Mouse (Mus musculus) midbrain, embryonic 16.5 days (tissue): ENCODE results near the gene C1rl. TPM values are rescaled to one million over a fixed set of nuclear protein-coding genes. Genes with fewer than 3 reads are reported as not detected.
"Not testable (repeated sequence)": the region's sequence is repeated elsewhere in the genome, so short reads cannot be mapped to it uniquely, and the experiment has no call there.

ENCODE experiments used
- ATAC-seq: fragments of 200-750 bp; cut with Nextera tagmentation; 2 replicates; pipeline ENCODE4 v1.8.0; 2017; ENCODE audit warnings: moderate TSS enrichment
- H3K27ac ChIP-seq: fragments of 300-500 bp; sonication (generic); 2 replicates; pipeline ENCODE4 v1.5.1; 2014; ENCODE audit warnings: mild to moderate bottlenecking, low read length, mixed read lengths
- H3K27me3 ChIP-seq: fragments of 300-500 bp; sonication (generic); 2 replicates; pipeline ENCODE4 v1.6.1; 2014; ENCODE audit warnings: low read depth, low read length, mixed read lengths; ENCODE audit not compliant: control insufficient read depth, insufficient read depth
- H3K36me3 ChIP-seq: fragments of 300-500 bp; sonication (generic); 2 replicates; pipeline ENCODE4 v1.6.1; 2014; ENCODE audit warnings: mild to moderate bottlenecking, low read length, moderate library complexity, mixed read lengths; ENCODE audit not compliant: control insufficient read depth, insufficient read depth
- H3K4me1 ChIP-seq: fragments of 300-500 bp; sonication (generic); 2 replicates; pipeline ENCODE4 v1.6.1; 2014; ENCODE audit warnings: mild to moderate bottlenecking, low read length, mixed read lengths; ENCODE audit not compliant: control insufficient read depth, insufficient read depth
- H3K4me2 ChIP-seq: fragments of 300-500 bp; sonication (generic); 2 replicates; pipeline ENCODE4 v1.6.1; 2014; ENCODE audit warnings: mild to moderate bottlenecking, low read length, mixed read lengths
- H3K4me3 ChIP-seq: fragments of 300-500 bp; sonication (generic); 2 replicates; pipeline ENCODE4 v1.5.1; 2014; ENCODE audit warnings: low read depth, mild to moderate bottlenecking, low read length, moderate library complexity, mixed read lengths
- H3K9ac ChIP-seq: fragments of 300-500 bp; sonication (generic); 2 replicates; pipeline ENCODE4 v1.6.1; 2014; ENCODE audit warnings: low read depth, low read length, mixed read lengths
- H3K9me3 ChIP-seq: fragments of 300-500 bp; sonication (generic); replicated peaks from 2 replicates; pipeline ENCODE4 v1.6.1; 2014; ENCODE audit warnings: mild to moderate bottlenecking, low read length, mixed read lengths; ENCODE audit not compliant: control insufficient read depth, poor library complexity, severe bottlenecking
- WGBS: fragments of 180-500 bp; shearing (Covaris S2); extraction: QIAGEN DNeasy Blood & Tissue Kit; methylation state at CpG from one replicate; pipeline ENCODE4 v1.1.7; 2014; 5-methylcytosine and 5-hydroxymethylcytosine counted together
- polyA plus RNA-seq: library from polyadenylated mRNA; unstranded; fragments of >200 nt; fragmentation: Nextera tagmentation; extraction: Ambion mirVana; gene quantifications from 2 replicates; pipeline ENCODE4 v1.2.1, GENCODE M21; 2015

C1rl gene
- polyA plus RNA-seq, 1 experiment from 2014 or later = 0.36 TPM

- not testable (repeated sequence) for H3K4me2 ChIP-seq, H3K27me3 ChIP-seq, H3K4me3 ChIP-seq, H3K27ac ChIP-seq, H3K9me3 ChIP-seq, ATAC-seq, H3K9ac ChIP-seq, H3K4me1 ChIP-seq, H3K36me3 ChIP-seq
- WGBS = 78% methylated on average over 2 of the region's 2 CpGs
Observed at GRCm38 (mm10) chr6:124541176-124541575, 48.3 kb downstream of the C1rl start.

GRCm38 (mm10) chr6:124542284-124542683, 49.4 kb downstream of the C1rl start, which contains the start of gene C1s1:
TSS of gene C1s1 (minus strand) at chr6:124542359.
- H3K9ac ChIP-seq, H3K4me3 ChIP-seq, H3K4me1 ChIP-seq, ATAC-seq, H3K4me2 ChIP-seq, H3K27ac ChIP-seq, H3K9me3 ChIP-seq, H3K36me3 ChIP-seq, H3K27me3 ChIP-seq: not testable (repeated sequence)
- WGBS = 0% methylated on average over 1 of the region's 1 CpGs

- Histone ChIP-seq H3K4me1 (no peaks in the 10 kb centered on the region), H3K4me2 (no peak overlapping the region), H3K4me3 (no peak overlapping the region), H3K9ac (no peak overlapping the region), H3K36me3 (no peaks in the 10 kb centered on the region), H3K27me3 (no peaks in the 10 kb centered on the region), H3K27ac (no peak overlapping the region), H3K9me3 (no peaks in the 10 kb centered on the region)
- WGBS = 86% methylated on average over 5 of the region's 6 CpGs
- ATAC-seq = no peak
Observed at GRCm38 (mm10) chr6:124544466-124544865, 51.6 kb downstream of the C1rl start.

- whole genome bisulfite sequencing = 86% methylated on average over 2 of the region's 2 CpGs
- H3K9me3 ChIP-seq = 0 out of 2 replicates have a peak, but pooled peaks cover 2% of the 10 kb centered on the region
- no peak overlapping the region for H3K27ac ChIP-seq
- H3K36me3 ChIP-seq = no peaks in the 10 kb centered on the region
- no peak overlapping the region for H3K4me3 ChIP-seq
- no peak overlapping the region for H3K4me2 ChIP-seq
- H3K9ac ChIP-seq = no peak overlapping the region
- no peaks in the 10 kb centered on the region for H3K27me3 ChIP-seq
- no peaks in the 10 kb centered on the region for H3K4me1 ChIP-seq
- ATAC-seq = no peak
Observed at GRCm38 (mm10) chr6:124545425-124545824, 52.5 kb downstream of the C1rl start.

GRCm38 (mm10) chr6:124547979-124548378, 55.1 kb downstream of the C1rl start:
- not testable (repeated sequence) for H3K4me2 ChIP-seq, H3K27ac ChIP-seq, H3K27me3 ChIP-seq, H3K9me3 ChIP-seq, ATAC-seq, H3K36me3 ChIP-seq, H3K4me3 ChIP-seq, H3K9ac ChIP-seq, H3K4me1 ChIP-seq
- WGBS = 92% methylated on average over 2 of the region's 3 CpGs

- H3K36me3 ChIP-seq = no peaks in the 10 kb centered on the region
- no peak for ATAC-seq
Observed at GRCm38 (mm10) chr6:124549023-124549550, 56.2 kb downstream of the C1rl start.

GRCm38 (mm10) chr6:124552766-124553165, 59.9 kb downstream of the C1rl start:
- no peaks in the 10 kb centered on the region for H3K27me3 ChIP-seq
- WGBS = 74% methylated on average over 22 of the region's 22 CpGs
- H3K36me3 ChIP-seq = no peaks in the 10 kb centered on the region
- H3K4me2 ChIP-seq = no peak overlapping the region
- no peak overlapping the region for H3K9ac ChIP-seq
- H3K9me3 ChIP-seq = peaks cover 2% of the 10 kb centered on the region; the same call in 1 of the 2 replicates
- ATAC-seq = no peak
- no peak overlapping the region for H3K4me3 ChIP-seq
- no peak overlapping the region for H3K27ac ChIP-seq
- H3K4me1 ChIP-seq = no peaks in the 10 kb centered on the region

More at GRCm38 (mm10) chr6:124549023-124549550, 56.2 kb downstream of the C1rl start:
- H3K27me3 ChIP-seq = no peaks in the 10 kb centered on the region
- 89% methylated on average over 3 of the region's 3 CpGs for WGBS
- H3K9ac ChIP-seq = no peak overlapping the region
- H3K4me1 ChIP-seq = no peaks in the 10 kb centered on the region
- H3K27ac ChIP-seq = no peak overlapping the region
- no peak overlapping the region for H3K4me3 ChIP-seq
- H3K9me3 ChIP-seq = peaks cover 2% of the 10 kb centered on the region; the same call in 1 of the 2 replicates
- H3K4me2 ChIP-seq = no peak overlapping the region

- ATAC-seq, H3K4me2 ChIP-seq, H3K36me3 ChIP-seq, H3K9me3 ChIP-seq, H3K4me1 ChIP-seq, H3K27me3 ChIP-seq, H3K9ac ChIP-seq, H3K4me3 ChIP-seq, H3K27ac ChIP-seq: not testable (repeated sequence)
- WGBS = 85% methylated on average over 2 of the region's 2 CpGs
Observed at GRCm38 (mm10) chr6:124555956-124556355, 63.0 kb downstream of the C1rl start.
